Mouse (Mus musculus) hindbrain, postnatal 0 days (tissue): Measurements from ENCODE around the gene Tnfaip8l2. TPM values are rescaled to one million over a fixed set of nuclear protein-coding genes. Genes with fewer than 3 reads are reported as not detected.

ENCODE experiments used
- ATAC-seq: fragments of 200-750 bp; cut with Nextera tagmentation; 2 replicates; pipeline ENCODE4 v1.8.0; 2017; ENCODE audit warnings: mild to moderate bottlenecking, moderate TSS enrichment, moderate library complexity
- DNase-seq: peaks from one replicate; pipeline ENCODE4 v3.0.0-alpha.2; 2015; ENCODE audit warnings: low spot score
- H3K27ac ChIP-seq: fragments of 300-500 bp; sonication (generic); 2 replicates; pipeline ENCODE4 v1.5.1; 2014; ENCODE audit warnings: mild to moderate bottlenecking
- H3K27me3 ChIP-seq: fragments of 300-500 bp; sonication (generic); 2 replicates; pipeline ENCODE4 v1.6.1; 2014; ENCODE audit warnings: low read length, mixed read lengths; ENCODE audit not compliant: insufficient read depth
- H3K36me3 ChIP-seq: fragments of 300-500 bp; sonication (generic); 2 replicates; pipeline ENCODE4 v1.6.1; 2014; ENCODE audit warnings: low read length, mixed read lengths; ENCODE audit not compliant: insufficient read depth
- H3K4me1 ChIP-seq: fragments of 300-500 bp; sonication (generic); 2 replicates; pipeline ENCODE4 v1.6.1; 2014; ENCODE audit warnings: antibody characterized with exemption, low read length, mixed read lengths; ENCODE audit not compliant: insufficient read depth
- H3K4me2 ChIP-seq: fragments of 300-500 bp; sonication (generic); 2 replicates; pipeline ENCODE4 v1.6.1; 2014; ENCODE audit warnings: low read depth, mild to moderate bottlenecking, low read length, moderate library complexity, mixed read lengths
- H3K4me3 ChIP-seq: fragments of 300-500 bp; sonication (generic); 2 replicates; pipeline ENCODE4 v1.5.1; 2014; ENCODE audit warnings: low read length
- H3K9ac ChIP-seq: fragments of 300-500 bp; sonication (generic); replicated peaks from 2 replicates; pipeline ENCODE4 v1.6.1; 2014; ENCODE audit warnings: mild to moderate bottlenecking, low read length, moderate library complexity, mixed read lengths
- H3K9me3 ChIP-seq: fragments of 300-500 bp; sonication (generic); 2 replicates; pipeline ENCODE4 v1.6.1; 2016; ENCODE audit warnings: low read length, mixed read lengths
- CTCF ChIP-seq: IDR thresholded peaks from 2 replicates; pipeline ENCODE4 v1.5.1; 2016; ENCODE audit warnings: antibody characterized with exemption, control low read depth, low read depth
- WGBS: fragments of 180-500 bp; shearing (Covaris S2); extraction: QIAGEN DNeasy Blood & Tissue Kit; methylation state at CpG from one replicate; pipeline ENCODE4 v1.1.7; 2014; 5-methylcytosine and 5-hydroxymethylcytosine counted together
- polyA plus RNA-seq: library from polyadenylated mRNA; unstranded; fragments of >200 nt; fragmentation: Nextera tagmentation; extraction: Ambion mirVana; gene quantifications from 2 replicates; pipeline ENCODE4 v1.2.1, GENCODE M21; 2015
- total RNA-seq: library from RNA; depleted of rRNA; stranded (reverse); fragments of >200 nt; gene quantifications from 2 replicates; pipeline ENCODE4 v1.2.3, GENCODE M21; 2014; rRNA removed

Tnfaip8l2 gene
- total RNA-seq (1.9 and 2.3 TPM in 2 replicates), polyA plus RNA-seq (3.1 and 3.6 TPM in 2 replicates)

- Histone ChIP-seq H3K9ac (no peak within 1 kb of the TSS), H3K27me3 (no peaks in the 10 kb centered on the region), H3K27ac (no peak within 1 kb of the TSS), H3K4me2 (no peak within 1 kb of the TSS), H3K4me1 (no peaks in the 10 kb centered on the region), H3K4me3 (no peak within 1 kb of the TSS), H3K36me3 (peaks cover 6% of the 10 kb centered on the region; the same call in 1 of the 2 replicates), H3K9me3 (no peaks in the 10 kb centered on the region)
- 82% methylated on average over 10 of the region's 10 CpGs for WGBS
- TF ChIP-seq CTCF, result no peak
- no peak for ATAC-seq
- DNase-seq, result no peak
These were observed at the start of gene Tnfaip8l2 for GRCm38 (mm10) chr3:95141952-95142616. TSS of gene Tnfaip8l2 (minus strand) at chr3:95142360.

DNA sequence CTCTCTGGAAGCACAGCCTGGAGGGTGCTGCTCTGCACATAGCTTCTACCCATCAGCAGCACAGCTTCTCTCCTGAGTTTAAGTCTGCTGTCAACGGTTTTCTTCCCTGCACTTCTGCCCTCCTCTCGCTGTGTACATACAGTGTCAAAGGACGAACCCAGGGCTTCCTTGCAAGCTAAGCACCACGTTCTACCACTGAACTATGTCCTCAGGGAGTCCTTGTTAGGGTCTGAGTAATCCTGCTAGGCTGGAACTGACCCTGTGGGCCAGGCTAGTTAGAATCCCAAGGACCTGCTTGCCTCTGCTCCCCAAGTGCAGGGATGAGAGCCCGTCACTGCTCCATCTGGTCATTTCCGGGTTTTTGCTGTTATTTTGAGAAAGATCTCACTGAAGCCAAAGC is 44.7 kb upstream of the Tnfaip8l2 start:
- H3K36me3 ChIP-seq, result peaks cover 51% of the 10 kb centered on the region
- no peak overlapping the region for H3K9ac ChIP-seq
- no peak for TF ChIP-seq CTCF
- no peaks in the 10 kb centered on the region for H3K4me1 ChIP-seq
- H3K27ac ChIP-seq, result no peak overlapping the region
- H3K4me3 ChIP-seq, result no peak overlapping the region
- H3K9me3 ChIP-seq, result no peaks in the 10 kb centered on the region
- no peaks in the 10 kb centered on the region for H3K27me3 ChIP-seq
- DNase-seq, result no peak
- no peak for ATAC-seq
- no peak overlapping the region for H3K4me2 ChIP-seq
- WGBS, result 88% methylated on average over 6 of the region's 6 CpGs

- peaks cover 45% of the 10 kb centered on the region for H3K36me3 ChIP-seq
- TF ChIP-seq CTCF, result no peak
- no peaks in the 10 kb centered on the region for H3K4me1 ChIP-seq
- H3K27ac ChIP-seq, result no peak overlapping the region
- no peaks in the 10 kb centered on the region for H3K27me3 ChIP-seq
- H3K9me3 ChIP-seq, result no peaks in the 10 kb centered on the region
- H3K9ac ChIP-seq, result no peak overlapping the region
- DNase-seq (no peak), ATAC-seq (no peak)
- 93% methylated on average over 2 of the region's 2 CpGs for WGBS
- H3K4me3 ChIP-seq, result no peak overlapping the region
- H3K4me2 ChIP-seq, result no peak overlapping the region
These were observed 43.9 kb upstream of the Tnfaip8l2 start for GRCm38 (mm10) chr3:95186100-95186499.

DNA sequence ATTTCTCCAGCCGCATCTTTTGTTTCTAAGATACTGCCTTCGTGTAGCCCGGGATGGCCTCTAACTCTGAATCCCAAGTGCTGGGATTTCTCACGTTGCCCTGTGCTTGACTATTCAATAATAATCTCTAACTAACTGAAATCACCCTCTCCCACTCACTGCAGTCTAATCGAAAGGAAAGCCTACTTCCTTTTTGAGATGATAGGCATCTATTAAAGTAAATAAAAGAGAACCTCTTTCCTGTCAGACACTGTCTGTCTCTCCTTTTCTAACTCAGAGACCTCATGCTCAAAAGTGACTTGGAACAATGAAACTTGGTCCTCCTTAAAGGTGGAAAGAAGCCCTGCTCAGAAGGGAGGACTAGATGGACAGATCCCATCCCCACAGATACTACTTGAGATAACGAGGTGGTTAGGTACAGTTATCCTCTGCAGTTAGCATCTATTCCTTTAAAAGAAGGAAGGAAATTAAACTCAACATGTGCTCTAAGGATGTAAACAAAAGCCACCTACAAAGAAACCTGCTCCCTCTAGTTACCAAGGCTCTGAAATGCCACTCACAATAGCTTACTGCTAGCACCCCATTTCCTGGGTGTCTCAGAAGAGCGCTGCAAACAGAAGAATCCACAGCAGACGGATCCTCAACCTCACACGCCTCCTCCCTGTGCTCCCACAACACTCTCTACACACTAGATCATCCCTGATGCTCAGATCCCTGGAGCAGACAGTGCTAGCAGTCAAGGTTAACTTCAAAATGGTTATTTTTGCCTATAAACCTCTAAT is 42.8 kb upstream of the Tnfaip8l2 start:
- Histone ChIP-seq H3K36me3 (peaks cover 40% of the 10 kb centered on the region; the same call in 1 of the 2 replicates), H3K9ac (no peak overlapping the region), H3K9me3 (no peaks in the 10 kb centered on the region), H3K4me3 (no peak overlapping the region), H3K27me3 (no peaks in the 10 kb centered on the region), H3K4me2 (no peak overlapping the region), H3K27ac (no peak overlapping the region), H3K4me1 (no peaks in the 10 kb centered on the region)
- DNase-seq (no peak), ATAC-seq (no peak)
- 92% methylated on average over 9 of the region's 9 CpGs for WGBS
- no peak for TF ChIP-seq CTCF

GRCm38 (mm10) chr3:95181841-95182240 is 39.7 kb upstream of the Tnfaip8l2 start:
- 53% methylated on average over 1 of the region's 1 CpGs for WGBS
- H3K9me3 ChIP-seq, result no peaks in the 10 kb centered on the region
- ATAC-seq (no peak), DNase-seq (no peak)
- H3K27ac ChIP-seq, result no peak overlapping the region
- H3K9ac ChIP-seq, result no peak overlapping the region
- TF ChIP-seq CTCF, result no peak
- H3K27me3 ChIP-seq, result no peaks in the 10 kb centered on the region
- no peak overlapping the region for H3K4me3 ChIP-seq
- peaks cover 15% of the 10 kb centered on the region; the same call in 1 of the 2 replicates for H3K36me3 ChIP-seq
- no peaks in the 10 kb centered on the region for H3K4me1 ChIP-seq
- no peak overlapping the region for H3K4me2 ChIP-seq

DNA sequence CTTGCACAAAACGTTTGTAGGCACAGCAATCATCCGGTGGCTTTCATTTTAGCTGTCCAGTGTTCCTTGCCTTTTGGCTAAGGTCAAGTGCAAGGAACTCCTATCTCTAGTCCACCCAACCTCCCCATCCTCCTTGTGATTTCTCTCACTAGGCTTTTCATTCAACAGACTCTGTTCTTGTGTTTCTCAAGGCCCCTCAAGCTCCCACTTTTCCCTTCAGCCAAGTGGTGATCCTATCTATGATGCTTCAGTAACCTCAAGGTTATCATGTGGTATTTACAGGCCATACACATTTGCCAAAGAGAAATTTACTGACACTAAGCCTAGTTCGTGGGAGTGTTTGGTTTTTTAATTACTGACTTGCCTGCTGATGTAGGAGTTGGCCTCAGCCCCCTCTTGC is 37.7 kb upstream of the Tnfaip8l2 start:
- Histone ChIP-seq H3K4me1 (no peaks in the 10 kb centered on the region), H3K4me2 (no peak overlapping the region), H3K9me3 (no peaks in the 10 kb centered on the region), H3K27ac (no peak overlapping the region), H3K4me3 (no peak overlapping the region), H3K9ac (no peak overlapping the region), H3K36me3 (0 out of 2 replicates have a peak, but pooled peaks cover 9% of the 10 kb centered on the region), H3K27me3 (no peaks in the 10 kb centered on the region)
- WGBS, result 69% methylated on average over 3 of the region's 3 CpGs
- no peak for DNase-seq
- no peak for TF ChIP-seq CTCF
- no peak for ATAC-seq

- Histone ChIP-seq H3K27me3 (no peaks in the 10 kb centered on the region), H3K4me3 (no peak overlapping the region), H3K4me1 (no peaks in the 10 kb centered on the region), H3K9ac (no peak overlapping the region), H3K4me2 (no peak overlapping the region), H3K27ac (no peak overlapping the region), H3K9me3 (no peaks in the 10 kb centered on the region), H3K36me3 (0 out of 2 replicates have a peak, but pooled peaks cover 5% of the 10 kb centered on the region)
- no peak for TF ChIP-seq CTCF
- ATAC-seq (no peak), DNase-seq (no peak)
- 86% methylated on average over 5 of the region's 5 CpGs for WGBS
These were observed 36.8 kb upstream of the Tnfaip8l2 start for GRCm38 (mm10) chr3:95178948-95179347.
